Mouse (Mus musculus) 3T3-L1 (cell line): ENCODE data around the gene Pafah1b3.

Experiments
- DNase-seq: peaks from one replicate; pipeline ENCODE4 v3.0.0-alpha.2; 2015; ENCODE audit warnings: low read depth, low spot score

Pafah1b3 gene

DNA sequence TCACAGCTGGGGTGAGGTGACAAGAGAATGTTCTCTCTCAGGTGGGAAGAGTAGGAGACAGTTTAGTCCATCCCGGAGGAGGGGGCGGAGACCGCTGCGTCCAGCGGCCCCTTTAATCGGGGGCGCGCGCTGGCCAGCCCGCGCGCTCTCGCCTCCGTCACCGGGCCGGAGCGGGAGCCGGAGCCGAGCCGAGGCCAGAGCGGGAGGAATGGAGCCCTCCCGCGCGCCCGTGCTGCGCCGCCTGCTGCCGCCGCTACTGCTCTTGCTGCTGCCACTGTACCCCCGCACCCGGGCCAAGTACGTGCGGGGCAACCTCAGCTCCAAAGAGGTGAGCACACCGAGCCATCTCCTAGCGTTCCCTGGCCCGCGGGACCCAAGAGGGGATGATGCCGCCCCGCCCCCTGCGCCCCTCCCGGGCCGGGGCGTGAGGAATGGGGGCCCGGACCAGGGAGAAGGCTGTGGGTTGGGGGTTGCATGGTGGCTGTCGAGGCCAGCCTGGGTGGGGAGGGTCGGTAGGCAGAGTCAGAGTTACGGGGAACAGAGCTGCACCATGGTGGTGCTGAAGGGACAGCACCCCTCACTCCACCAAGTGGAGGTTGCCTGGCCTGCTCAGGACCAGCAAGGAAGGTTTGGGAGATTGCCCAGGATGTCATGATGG is 8.3 kb upstream of the Pafah1b3 start, which contains the start of gene Tmem145:
Tmem145 (plus strand) TSS at position 151 of the 658 bp plus-strand sequence.
- DNase-seq: peak; percentile 47

- DNase-seq: no peak
Observed at GRCm38 (mm10) chr7:25305481-25305880, 7.7 kb upstream of the Pafah1b3 start.

DNA sequence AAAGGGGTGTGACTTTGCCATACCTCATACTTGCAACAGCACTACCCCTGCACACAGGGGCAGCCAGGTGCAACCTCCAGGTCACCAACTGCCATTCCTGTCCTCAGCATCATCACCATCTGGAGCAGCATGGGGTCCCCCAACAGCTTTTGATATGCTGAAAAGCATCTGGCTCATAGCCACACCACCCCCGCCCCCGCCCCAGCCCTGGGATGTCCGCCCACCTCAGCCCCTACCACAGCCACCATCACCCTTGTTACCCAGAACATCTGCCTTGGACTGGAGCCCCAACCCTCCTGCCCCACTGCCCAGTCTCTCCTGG is 5.9 kb upstream of the Pafah1b3 start:
- no peak for DNase-seq

- DNase-seq: no peak
Observed at GRCm38 (mm10) chr7:25303003-25303684, 5.4 kb upstream of the Pafah1b3 start.

DNA sequence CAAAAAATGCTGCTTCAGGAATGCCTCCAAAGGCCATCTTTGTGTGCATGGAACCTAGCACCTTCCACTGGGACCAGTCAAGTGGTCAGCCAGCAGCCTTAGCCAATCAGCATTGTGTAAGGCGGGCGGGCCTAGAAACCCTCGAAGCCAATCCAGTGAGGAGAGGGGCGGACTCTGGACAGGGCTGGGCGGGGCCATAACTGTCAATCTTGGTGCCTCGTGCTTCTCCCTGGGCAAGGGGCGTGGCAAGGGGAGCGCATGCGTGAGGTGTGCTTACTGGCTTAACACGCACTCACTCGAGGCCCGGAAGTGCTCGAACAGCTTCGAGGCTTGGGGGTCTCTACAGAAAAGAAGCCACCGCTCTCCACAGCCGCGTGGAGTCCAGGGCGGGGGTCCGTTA is 3.3 kb upstream of the Pafah1b3 start, which contains the start of gene Prr19:
Prr19 (plus strand) TSS at position 349 of the 400 bp plus-strand sequence.
- peak; percentile 22 for DNase-seq

DNA sequence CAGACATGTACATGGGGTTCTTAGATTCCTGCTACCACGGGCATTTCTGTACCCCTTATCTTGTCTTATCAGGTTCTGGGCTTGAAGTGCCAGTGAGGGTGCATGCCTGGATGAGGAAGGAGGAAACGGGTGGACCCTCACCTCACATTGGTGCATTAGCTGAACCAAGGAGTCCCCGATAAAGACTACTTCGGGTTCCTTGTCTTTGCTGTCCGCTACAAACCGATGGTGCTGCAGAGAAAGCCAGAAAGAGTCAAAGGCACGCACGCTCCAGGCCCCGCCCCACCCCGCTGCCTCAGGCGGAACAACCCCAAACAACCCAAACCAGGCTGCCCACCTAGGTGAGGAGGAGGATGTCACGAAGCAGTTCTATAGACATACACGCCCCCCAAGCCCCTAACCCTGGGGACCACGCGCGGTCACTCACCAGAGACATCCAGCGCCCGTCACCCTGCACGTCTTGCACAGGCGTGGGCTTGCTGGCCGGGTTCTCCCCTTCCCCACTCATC is 787 bp downstream of the Pafah1b3 start:
- peak; percentile 47 for DNase-seq

DNA sequence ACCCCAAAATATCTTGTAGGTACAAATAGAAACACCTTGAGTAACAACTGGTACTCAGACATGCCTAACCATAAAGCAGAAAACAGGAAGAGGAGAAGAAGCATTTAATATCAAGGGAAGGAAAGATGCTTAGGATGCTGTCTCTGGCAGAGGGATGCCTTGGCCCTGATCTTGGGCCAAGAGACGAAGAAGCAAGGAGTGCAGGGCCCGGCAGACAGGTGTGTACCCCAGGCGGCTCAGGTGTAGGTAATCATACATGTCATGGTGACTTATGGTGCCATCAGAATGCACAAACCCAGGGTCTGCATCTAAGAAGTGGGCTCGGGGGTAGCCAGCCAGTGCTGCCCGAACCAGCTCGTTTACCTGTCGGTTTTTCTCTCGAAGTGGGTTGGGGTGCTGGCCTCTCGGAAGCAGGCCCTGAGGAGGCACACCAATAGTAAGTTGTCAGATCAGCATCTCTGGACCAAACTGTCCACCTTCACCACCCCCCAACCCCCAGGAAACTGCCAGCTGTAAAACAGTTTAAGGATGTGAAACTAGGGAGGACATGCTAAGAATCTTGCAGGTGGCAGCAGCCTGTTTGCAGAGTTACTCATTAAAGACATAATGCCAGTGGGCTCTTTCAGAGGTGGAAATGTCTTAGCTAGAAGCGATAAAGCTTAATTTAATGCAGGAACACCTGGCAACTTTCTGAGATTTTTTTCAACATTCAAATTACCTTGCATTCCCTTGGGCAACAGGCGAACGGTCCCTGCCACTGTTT is 2.6 kb downstream of the Pafah1b3 start:
- no peak for DNase-seq

GRCm38 (mm10) chr7:25294495-25294894 is 3.3 kb downstream of the Pafah1b3 start:
- DNase-seq: no peak

DNA sequence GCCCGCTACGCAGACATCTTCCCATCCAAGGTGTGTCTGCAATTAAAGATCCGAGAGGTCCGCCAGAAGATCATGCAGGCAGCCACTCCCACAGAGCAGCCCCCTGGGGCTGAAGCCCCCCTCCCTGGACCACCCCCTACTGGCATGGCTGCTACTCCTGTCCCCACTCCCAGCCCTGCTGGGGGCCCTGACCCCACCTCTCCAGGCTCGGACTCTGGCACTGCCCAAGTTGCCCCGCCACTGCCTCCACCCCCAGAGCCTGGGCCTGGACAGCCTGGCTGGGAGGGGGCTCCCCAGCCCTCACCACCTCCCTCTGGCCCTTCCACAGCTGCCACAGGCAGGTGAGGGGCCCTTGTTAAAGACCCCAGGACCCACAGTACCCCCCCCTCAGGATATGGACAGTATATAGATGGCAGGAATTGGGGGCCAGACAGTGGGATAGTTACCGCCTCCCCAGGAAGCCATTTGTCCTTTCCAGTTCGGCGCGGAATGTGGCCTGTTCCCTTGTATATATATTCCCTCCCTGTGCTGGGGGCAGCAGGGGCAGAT is 4.5 kb downstream of the Pafah1b3 start:
- no peak for DNase-seq

- DNase-seq: no peak
Observed at GRCm38 (mm10) chr7:25292107-25292506, 5.7 kb downstream of the Pafah1b3 start.

- DNase-seq: no peak
Observed at GRCm38 (mm10) chr7:25290911-25291310, 6.9 kb downstream of the Pafah1b3 start.

GRCm38 (mm10) chr7:25290463-25290862 is 7.3 kb downstream of the Pafah1b3 start:
- DNase-seq: no peak

GRCm38 (mm10) chr7:25289925-25290324 is 7.9 kb downstream of the Pafah1b3 start:
- no peak for DNase-seq

DNA sequence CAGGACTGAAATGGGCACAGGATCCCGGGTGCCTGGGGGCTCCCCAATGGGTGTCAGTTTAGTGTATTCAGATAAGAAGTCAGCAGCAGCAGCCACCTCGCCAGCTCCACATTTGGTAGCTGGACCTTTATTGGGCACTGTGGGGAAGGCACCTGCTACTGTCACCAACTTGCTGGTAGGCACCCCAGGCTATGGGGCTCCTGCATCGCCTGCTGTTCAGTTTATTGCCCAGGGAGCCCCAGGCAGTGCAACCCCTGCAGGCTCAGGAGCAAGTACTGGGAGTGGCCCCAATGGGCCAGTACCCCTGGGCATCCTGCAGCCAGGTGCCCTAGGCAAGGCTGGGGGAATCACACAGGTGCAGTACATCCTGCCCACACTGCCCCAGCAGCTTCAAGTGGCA is 9.1 kb downstream of the Pafah1b3 start:
- no peak for DNase-seq

DNA sequence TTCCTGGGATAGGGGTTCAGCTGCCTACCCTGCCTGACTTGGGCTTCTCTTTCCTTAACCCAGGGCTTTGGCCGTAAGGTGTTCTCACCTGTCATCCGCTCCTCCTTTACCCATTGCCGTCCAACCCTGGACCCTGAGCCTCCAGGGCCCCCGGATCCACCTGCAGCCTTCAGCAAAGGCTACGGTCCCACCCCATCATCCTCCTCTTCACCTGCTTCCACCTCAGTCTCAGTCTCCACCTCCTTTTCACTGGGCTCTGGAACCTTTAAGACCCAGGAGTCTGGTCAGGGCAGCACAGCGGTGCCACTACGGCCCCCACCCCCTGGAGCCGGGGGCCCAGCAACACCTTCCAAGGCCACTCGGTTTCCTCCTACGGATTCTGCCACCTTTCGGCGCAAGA is 9.8 kb downstream of the Pafah1b3 start:
- DNase-seq: no peak

DNA sequence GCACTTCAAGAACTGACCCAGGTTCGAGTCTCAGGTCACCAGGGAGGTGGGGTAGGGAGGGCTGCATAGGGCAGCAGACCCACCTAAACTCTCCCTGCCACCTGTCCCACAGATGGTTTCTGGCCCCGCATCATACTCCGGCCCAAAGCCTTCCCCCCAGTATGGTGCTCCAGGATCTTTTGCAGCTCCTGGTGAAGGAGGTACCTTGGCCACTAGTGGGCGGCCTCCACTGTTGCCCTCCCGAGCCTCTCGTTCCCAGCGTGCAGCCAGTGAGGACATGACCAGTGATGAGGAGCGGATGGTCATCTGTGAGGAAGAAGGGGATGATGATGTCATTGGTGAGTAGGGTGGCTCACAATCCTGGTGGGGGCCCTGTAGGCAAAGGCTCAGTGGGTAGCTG is 10.8 kb downstream of the Pafah1b3 start:
- DNase-seq: no peak

DNA sequence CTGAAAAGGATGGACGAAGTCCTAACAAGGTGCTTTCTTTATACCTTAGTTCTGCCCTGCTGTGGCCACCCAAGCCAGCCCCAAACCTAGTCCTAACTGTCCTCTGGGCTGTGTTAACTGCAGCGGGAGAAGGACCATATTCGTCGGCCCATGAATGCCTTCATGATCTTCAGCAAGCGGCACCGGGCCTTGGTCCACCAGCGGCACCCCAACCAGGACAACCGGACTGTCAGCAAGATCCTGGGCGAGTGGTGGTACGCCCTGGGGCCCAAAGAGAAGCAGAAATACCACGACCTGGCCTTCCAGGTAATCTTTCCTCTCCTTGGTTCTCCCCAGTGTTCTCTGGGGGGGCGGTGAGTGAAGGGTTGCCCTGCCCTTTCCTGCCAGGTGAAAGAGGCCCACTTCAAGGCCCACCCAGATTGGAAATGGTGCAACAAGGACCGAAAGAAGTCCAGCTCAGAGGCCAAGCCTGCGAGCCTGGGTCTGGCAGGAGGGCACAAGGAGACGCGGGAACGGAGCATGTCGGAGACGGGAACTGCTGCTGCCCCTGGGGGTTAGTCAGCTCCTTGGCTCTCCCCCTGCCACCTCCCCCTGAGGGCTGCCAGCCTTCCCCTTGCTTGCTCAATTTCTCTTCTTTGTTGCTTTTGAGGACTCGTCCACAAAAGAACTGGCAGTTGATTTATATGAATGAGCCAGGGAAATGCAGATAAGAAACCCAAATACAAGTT is 12.1 kb downstream of the Pafah1b3 start:
- no peak for DNase-seq

DNA sequence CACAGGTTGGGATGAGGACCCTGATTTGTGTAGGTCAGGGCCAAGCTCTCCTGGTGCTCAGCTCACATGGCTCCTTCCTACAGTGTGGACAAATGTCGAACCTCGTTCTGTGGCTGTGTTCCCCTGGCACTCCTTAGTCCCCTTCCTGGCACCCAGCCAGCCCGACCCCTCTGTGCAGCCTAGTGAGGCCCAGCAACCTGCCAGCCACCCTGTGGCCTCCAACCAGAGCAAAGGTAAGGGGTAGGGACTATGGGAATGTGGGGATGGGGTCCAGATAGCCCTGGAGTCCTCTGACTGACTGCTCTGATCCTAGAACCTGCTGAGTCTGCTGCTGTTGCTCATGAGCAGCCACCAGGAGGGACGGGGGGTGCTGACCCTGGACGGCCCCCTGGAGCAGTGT is 13.0 kb downstream of the Pafah1b3 start:
- no peak for DNase-seq

DNA sequence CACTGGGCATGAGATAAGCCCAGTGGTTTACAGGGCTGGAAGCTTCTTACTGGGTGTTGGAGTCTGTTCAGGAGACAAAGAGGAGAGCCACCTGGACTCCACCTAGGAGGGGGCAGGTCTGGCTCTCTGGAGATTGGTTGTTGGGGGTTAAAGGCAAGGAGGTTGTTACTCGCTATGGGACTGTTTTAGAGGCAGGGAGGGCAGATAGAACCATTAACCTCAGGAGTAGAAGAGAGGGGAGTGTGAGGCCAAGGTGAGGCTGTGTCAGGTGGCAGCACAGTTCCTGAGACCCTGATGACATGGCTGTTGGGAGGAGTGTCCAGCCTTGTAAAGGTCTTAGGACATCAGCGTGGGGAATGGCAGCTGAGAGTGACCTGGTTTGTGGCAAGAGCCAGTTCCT is 13.6 kb downstream of the Pafah1b3 start:
- DNase-seq: no peak

GRCm38 (mm10) chr7:25283637-25284036 is 14.1 kb downstream of the Pafah1b3 start:
- no peak for DNase-seq

GRCm38 (mm10) chr7:25282731-25283211 is 15.0 kb downstream of the Pafah1b3 start:
- DNase-seq: peak; percentile 42
